Mouse (Mus musculus) kidney, adult 2 months (tissue): ENCODE results near the gene Eef1akmt3.

Source experiments
- CTCF ChIP-seq: fragments of 200-500 bp; conservative IDR thresholded peaks from 2 replicates; pipeline ENCODE4 v1.5.1; 2011; ENCODE audit warnings: low read depth, mild to moderate bottlenecking, control low read depth, low read length, moderate library complexity, mixed read lengths; ENCODE audit not compliant: insufficient read depth, insufficient read length
- POLR2A ChIP-seq: fragments of 200-500 bp; IDR thresholded peaks from one replicate; pipeline ENCODE4 v1.6.1; 2011; ENCODE audit warnings: low read depth, low read length, control low read depth

GRCm38 (mm10) chr10:127085052-127085451, 43.7 kb upstream of the Eef1akmt3 start:
- TF ChIP-seq CTCF (no peak), POLR2A (no peak)
